Mouse (Mus musculus) gastrocnemius, postnatal 14 days (tissue): ENCODE data around the gene Gm5065. TPM values are rescaled to one million over a fixed set of nuclear protein-coding genes. Genes with fewer than 3 reads are reported as not detected.

ENCODE experiments used
- DNase-seq: peaks from one replicate; pipeline ENCODE4 v3.0.0; 2021; ENCODE audit warnings: mixed read lengths
- intact Hi-C: fragments of 180-260 bp; cut with DNase I; formaldehyde crosslinking; loops from one replicate; pipeline ENCODE4 v1.15.1; 2025; ENCODE audit warnings: low total_unique reads
- long read RNA-seq, 2 experiments: library from polyadenylated mRNA; stranded (forward); transcript quantifications; one replicate each; pipeline ENCODE4 v2.0.0; 2021
- total RNA-seq, 2 experiments: library from RNA; stranded (reverse); gene quantifications; 2 replicates each; pipeline ENCODE4 v1.2.3; 2021

Gm5065 gene
- not detected for total RNA-seq
- long read RNA-seq, experiment 1, result 0 reads
- long read RNA-seq, experiment 2, result 0 reads

DNA sequence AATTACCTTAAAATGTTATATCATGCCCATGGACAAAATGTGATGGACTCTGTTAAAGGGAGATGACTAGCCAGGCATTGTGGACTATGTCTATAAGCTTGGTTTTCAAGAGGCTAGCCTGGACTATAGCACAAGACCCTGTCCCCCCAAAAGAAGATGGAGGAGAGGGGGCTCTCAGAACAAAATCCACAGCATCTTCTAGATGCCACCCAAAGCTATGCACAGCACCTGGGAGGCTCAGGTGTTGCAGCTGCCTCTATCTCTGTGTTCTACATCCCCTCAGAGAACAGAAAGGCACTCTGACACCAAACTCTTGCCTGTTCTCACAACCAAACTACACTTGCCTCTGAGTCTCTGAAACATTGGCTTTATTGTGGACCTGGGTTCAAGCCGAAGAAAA, at the start of gene Gm5065:
Gene Gm5065, plus strand, starts transcription at position 301 of the 400 bp plus-strand sequence.
- intact Hi-C loops, result no loop called here
- DNase-seq, result no peak

DNA sequence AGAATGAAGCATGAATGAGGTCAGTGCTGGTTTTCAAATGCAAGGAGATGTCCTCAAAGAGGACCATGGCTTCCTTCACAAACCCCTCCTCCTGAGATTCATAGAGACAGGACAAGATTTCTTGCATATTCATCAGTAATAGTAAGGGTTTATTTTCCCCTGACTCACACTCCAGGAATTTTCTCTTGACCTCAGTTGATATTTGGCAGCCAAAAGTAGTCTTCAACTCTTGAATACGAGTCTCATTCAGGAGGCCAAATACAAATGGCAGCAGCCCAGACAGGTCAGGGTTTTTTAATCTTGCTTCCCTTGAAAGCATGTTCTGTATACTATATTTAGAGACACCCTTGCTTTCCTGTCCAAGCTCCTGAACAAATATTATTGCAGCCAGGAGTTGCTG, 22.8 kb upstream of the Gm5065 start:
- intact Hi-C loops, result no loop called here
- no peak for DNase-seq

DNA sequence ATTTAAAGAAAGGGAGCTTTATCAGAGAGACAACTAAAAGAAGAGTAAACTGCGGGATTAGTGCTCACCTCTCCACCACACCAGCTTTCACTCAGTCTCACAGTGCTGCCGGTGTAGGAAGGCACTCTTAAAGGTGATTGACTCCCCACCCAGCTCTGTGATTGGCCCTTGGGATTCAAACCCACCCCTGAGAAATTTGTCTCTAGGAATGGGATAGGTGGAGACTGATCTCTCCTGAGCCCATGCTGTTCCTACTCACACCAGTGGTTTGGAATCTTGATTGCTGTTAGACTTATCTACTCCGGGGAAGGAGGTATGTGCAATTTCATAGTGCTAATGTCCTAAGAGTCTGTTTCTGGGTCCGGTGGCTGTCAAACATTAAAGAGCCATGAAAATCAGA, 598 bp downstream of the Gm5065 start, which contains the start of gene Nlrp2:
Gene Nlrp2, minus strand, starts transcription at position 101 of the 400 bp plus-strand sequence.
- intact Hi-C loops, result no loop called here
- no peak for DNase-seq

DNA sequence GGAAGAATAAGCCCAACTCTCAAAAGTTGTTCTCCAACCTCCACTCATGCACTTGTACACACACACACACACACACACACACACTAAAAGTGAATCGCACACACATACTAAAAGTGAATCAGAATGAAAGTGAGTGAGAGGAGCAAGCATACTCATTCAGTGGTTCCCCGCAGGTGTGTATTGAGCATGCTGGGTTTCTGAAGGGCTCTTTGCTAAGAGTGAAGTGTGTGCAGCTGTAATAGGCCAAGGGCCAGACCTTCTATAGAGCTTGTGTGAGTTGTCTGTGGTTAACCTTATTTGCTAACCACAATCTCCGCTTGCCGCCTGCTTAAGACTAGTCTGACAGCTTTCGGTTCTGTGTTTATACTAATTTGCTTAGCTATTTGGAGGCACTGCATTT, 13.3 kb downstream of the Gm5065 start:
- intact Hi-C loops, result no loop called here
- DNase-seq, result no peak

DNA sequence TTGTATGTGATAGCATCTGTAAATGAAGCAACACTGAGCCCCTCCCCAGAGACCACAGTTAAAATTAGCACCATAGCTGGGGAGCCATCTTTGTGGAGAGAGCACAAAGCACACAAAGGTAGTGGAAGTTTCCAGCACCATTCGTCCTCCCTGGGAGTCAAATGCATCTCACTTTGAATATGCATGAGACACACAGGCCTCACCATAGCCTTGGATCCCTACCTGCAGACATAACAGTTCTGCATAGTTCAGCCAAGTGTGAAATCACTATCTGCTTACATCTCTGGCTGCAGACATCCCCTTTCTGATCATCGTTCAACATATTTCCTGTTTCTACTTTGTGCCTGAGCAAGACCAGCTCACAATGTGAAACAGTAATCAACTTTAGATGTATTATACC, 16.4 kb downstream of the Gm5065 start:
- intact Hi-C loops, result no loop called here
- no peak for DNase-seq

DNA sequence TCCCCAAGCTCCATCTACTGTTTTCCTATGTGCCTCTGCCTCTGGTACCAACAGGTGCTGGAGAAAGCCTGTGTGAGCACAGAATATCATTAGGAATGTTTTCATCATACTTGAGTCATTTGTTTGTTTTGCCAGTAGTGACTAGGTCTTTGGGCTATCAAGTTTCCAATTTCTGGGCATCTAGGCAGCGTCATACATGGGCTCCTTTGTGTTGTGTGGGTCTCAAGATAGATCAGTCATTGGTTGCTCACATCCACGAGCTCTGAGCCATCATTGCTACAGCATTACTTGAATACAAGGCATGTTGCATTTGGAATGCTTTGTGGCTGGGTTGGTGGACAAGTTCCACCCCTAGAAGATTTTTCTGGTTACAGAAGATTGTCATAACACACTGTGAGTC, 55.9 kb downstream of the Gm5065 start:
- DNase-seq, result no peak
- intact Hi-C loops, result no loop called here

Other genes starting within 250 kb of the Gm5065 start
- not detected for gene Rfpl4, start 233.6 kb upstream of the Gm5065 start, total RNA-seq
- gene Rasl2-9, start 224.6 kb upstream of the Gm5065 start, total RNA-seq, result 1 to 10 TPM; 1.4 to 1.7 TPM
- gene Vmn1r55, start 200.9 kb upstream of the Gm5065 start, total RNA-seq, result not detected
- not detected for gene Vmn1r56, start 153.8 kb upstream of the Gm5065 start, total RNA-seq
- gene Vmn1r57, start 132.0 kb upstream of the Gm5065 start, total RNA-seq, result not detected
- not detected for gene Nlrp2, start 498 bp downstream of the Gm5065 start, total RNA-seq
- gene Vmn1r58, start 62.9 kb downstream of the Gm5065 start, total RNA-seq, result not detected
- gene Vmn1r59, start 106.2 kb downstream of the Gm5065 start, total RNA-seq, result not detected
- gene Vmn2r28, start 143.4 kb downstream of the Gm5065 start, total RNA-seq, result not detected
- gene Vmn1r60, start 196.8 kb downstream of the Gm5065 start, total RNA-seq, result not detected